Mouse (Mus musculus): ENCODE measurements at regions not wholly inside any gene's neighbourhood (a gene's known extent, or its start where the extent isn't known, plus 50 kb on each side); places are given as distances from the start of the nearest gene placed in this dataset.

DNA sequence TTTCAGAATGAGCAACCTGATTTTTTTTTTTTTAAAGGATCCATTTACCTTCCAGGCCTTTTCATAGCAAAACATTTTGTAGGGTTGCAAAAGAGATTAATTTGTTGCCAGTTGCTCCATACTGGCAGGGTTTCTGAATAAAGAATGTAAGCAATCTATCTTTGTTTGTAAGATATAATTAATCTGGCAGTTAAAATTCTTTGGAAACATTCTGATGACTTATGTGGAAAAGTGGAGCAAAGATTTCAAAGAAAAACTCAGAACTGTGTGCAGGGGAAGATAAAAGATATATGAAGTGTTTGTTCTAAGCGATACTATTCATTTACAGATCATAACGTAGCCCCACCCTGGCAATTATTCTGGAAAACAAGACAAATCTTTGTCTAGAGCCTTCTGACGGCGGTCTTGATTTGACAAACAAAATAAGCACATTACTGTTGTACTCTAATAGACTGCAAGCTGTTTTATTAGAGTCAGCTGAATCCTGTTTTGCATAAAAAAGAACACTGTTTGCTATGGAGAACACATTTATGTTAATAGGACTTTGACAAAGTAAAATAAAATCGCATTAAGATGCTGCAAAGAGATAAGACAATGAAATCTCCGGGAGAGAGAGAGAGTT lies 77.0 kb upstream of the Arid5b start:
- TF ChIP-seq CTCF (IDR thresholded peaks at IDR 0.05; ENCODE audit: extremely low read depth, insufficient read length, insufficient replicate concordance, low read depth, low read length): no peak
- no peak for TF ChIP-seq POLR2A (IDR thresholded peaks at IDR 0.05; ENCODE audit: low read depth, low read length)
